Mouse (Mus musculus) CH12.LX (cell line): ENCODE measurements around the gene Olfr707.

ENCODE experiments used
- BHLHE40 ChIP-seq: IDR thresholded peaks from 2 replicates; pipeline ENCODE4 v1.6.1; 2011; ENCODE audit warnings: mild to moderate bottlenecking, low read depth, low read length, improper control_type of control experiment
- RCOR1 ChIP-seq: conservative IDR thresholded peaks from 2 replicates; pipeline ENCODE4 v1.6.1; 2012; ENCODE audit warnings: low read depth, mild to moderate bottlenecking, inconsistent platforms, low read length, improper control_type of control experiment
- SMC3 ChIP-seq: IDR thresholded peaks from 2 replicates; pipeline ENCODE4 v1.6.1; 2011; ENCODE audit warnings: low read depth, low read length, improper control_type of control experiment
- ZKSCAN1 ChIP-seq: IDR thresholded peaks from 2 replicates; pipeline ENCODE4 v1.6.1; 2012; ENCODE audit warnings: low read depth, inconsistent platforms, low read length, improper control_type of control experiment, borderline replicate concordance

DNA sequence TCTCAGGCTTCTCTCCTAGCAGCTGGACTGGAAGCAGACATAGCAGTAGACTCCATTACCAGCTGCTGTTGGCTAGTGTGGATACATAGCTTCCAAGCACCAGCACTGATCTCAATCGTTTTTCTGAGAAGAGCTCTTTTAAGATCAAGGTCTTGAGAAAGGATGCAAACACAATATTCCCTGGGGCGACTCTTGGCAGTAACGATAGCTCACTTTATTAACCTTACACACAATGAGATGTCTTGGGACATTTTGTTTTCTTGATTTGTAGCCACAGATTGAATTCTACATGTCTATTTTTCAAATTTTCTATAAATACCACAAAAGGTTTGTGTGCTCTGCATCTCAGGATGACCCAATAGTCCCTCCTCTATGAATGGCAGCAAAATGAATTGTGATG lies 47.2 kb upstream of the Olfr707 start, which contains the start of gene Olfr710:
- TF ChIP-seq RCOR1 (no peak), BHLHE40 (no peak), ZKSCAN1 (no peak), SMC3 (no peak)
